Mouse (Mus musculus) liver, embryonic 11.5 days (tissue): Measurements from ENCODE around the gene Ppp1r2. TPM values are rescaled to one million over a fixed set of nuclear protein-coding genes. Genes with fewer than 3 reads are reported as not detected.

ENCODE experiments used
- ATAC-seq: fragments of 200-750 bp; cut with Nextera tagmentation; replicated peaks from 2 replicates; pipeline ENCODE4 v1.8.0; 2017; ENCODE audit warnings: moderate number of reproducible peaks, mild to moderate bottlenecking, moderate TSS enrichment, moderate library complexity; ENCODE audit not compliant: low FRiP score
- DNase-seq: peaks from one replicate; pipeline ENCODE4 v3.0.0-alpha.2; 2017; ENCODE audit warnings: low spot score
- H3K27ac ChIP-seq: fragments of 300-500 bp; sonication (generic); 2 replicates; pipeline ENCODE4 v1.5.1; 2014; ENCODE audit warnings: mild to moderate bottlenecking, low read depth, low read length, control low read depth
- H3K27me3 ChIP-seq: fragments of 300-500 bp; sonication (generic); replicated peaks from 2 replicates; pipeline ENCODE4 v1.6.1; 2014; ENCODE audit warnings: low read length, mixed read lengths; ENCODE audit not compliant: control insufficient read depth, insufficient read depth
- H3K36me3 ChIP-seq: fragments of 300-500 bp; sonication (generic); 2 replicates; pipeline ENCODE4 v1.6.1; 2014; ENCODE audit warnings: mild to moderate bottlenecking, low read length, moderate library complexity, mixed read lengths; ENCODE audit not compliant: control insufficient read depth, insufficient read depth
- H3K4me1 ChIP-seq: fragments of 300-500 bp; sonication (generic); replicated peaks from 2 replicates; pipeline ENCODE4 v1.6.1; 2014; ENCODE audit warnings: low read length, mixed read lengths; ENCODE audit not compliant: control insufficient read depth, insufficient read depth
- H3K4me2 ChIP-seq: fragments of 300-500 bp; sonication (generic); 2 replicates; pipeline ENCODE4 v1.6.1; 2014; ENCODE audit warnings: mild to moderate bottlenecking, control low read depth, moderate library complexity
- H3K4me3 ChIP-seq: fragments of 300-500 bp; sonication (generic); 2 replicates; pipeline ENCODE4 v1.5.1; 2014; ENCODE audit warnings: low read depth, low read length, control low read depth
- H3K9ac ChIP-seq: fragments of 300-500 bp; sonication (generic); 2 replicates; pipeline ENCODE4 v1.6.1; 2014; ENCODE audit warnings: low read depth, low read length, control low read depth
- H3K9me3 ChIP-seq: fragments of 300-500 bp; sonication (generic); 2 replicates; pipeline ENCODE4 v1.6.1; 2016; ENCODE audit warnings: low read length, inconsistent platforms, mixed read lengths; ENCODE audit not compliant: control insufficient read depth
- WGBS: fragments of 180-500 bp; shearing (Covaris S2); extraction: QIAGEN DNeasy Blood & Tissue Kit; methylation state at CpG from one replicate; pipeline ENCODE4 v1.1.7; 2014; 5-methylcytosine and 5-hydroxymethylcytosine counted together
- polyA plus RNA-seq: library from polyadenylated mRNA; unstranded; fragments of >200 nt; fragmentation: Nextera tagmentation; extraction: Ambion mirVana; gene quantifications from 2 replicates; pipeline ENCODE4 v1.2.1, GENCODE M21; 2014

Gene Ppp1r2
- polyA plus RNA-seq, 1 experiment from 2014 or later = 69.0 TPM

DNA sequence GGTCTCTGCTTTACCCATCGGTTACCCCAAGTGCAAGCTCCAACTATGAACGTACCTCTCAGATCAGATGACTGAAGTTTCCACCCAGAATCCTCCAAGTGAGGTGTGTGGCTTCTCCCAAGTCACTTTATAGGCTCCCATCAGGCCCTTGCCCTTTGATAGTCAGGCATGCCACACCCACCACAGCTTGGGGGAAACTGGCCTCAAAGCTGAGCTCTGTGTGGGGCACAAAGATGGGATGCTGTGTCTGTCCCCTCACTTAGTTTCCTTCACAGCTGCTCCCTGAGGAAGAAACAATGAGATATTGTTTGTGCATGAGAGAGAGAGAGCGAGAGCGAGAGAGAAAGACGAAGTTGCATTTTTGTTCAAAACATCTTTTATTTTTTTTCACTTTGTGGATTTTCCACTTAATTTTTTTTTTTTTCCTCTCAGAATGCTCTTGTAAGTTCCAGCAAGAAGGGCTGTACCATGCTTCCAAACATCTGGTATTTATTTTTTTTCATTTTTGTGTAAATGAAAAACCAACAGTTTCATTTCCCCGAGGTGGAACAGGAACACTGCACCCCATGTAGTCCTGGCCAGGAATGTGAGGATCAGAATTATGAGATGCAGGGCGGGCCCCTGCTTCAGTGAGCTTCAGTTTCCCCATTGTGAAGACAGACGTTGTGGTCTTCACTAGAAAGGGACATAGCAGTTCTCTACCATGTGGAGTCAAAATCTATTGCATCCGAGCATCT lies 39.6 kb upstream of the Ppp1r2 start, which contains the start of gene Apod:
Apod (minus strand) TSS at position 312 of the 737 bp plus-strand sequence.
- Histone ChIP-seq H3K4me1 (no peaks in the 10 kb centered on the region), H3K4me2 (no peak within 1 kb of the TSS), H3K9me3 (no peaks in the 10 kb centered on the region), H3K9ac (no peak within 1 kb of the TSS), H3K36me3 (no peaks in the 10 kb centered on the region), H3K27me3 (no peaks in the 10 kb centered on the region), H3K27ac (no peak within 1 kb of the TSS), H3K4me3 (no peak within 1 kb of the TSS)
- WGBS = 73% methylated on average over 9 of the region's 9 CpGs
- ATAC-seq (no peak), DNase-seq (no peak)

DNA sequence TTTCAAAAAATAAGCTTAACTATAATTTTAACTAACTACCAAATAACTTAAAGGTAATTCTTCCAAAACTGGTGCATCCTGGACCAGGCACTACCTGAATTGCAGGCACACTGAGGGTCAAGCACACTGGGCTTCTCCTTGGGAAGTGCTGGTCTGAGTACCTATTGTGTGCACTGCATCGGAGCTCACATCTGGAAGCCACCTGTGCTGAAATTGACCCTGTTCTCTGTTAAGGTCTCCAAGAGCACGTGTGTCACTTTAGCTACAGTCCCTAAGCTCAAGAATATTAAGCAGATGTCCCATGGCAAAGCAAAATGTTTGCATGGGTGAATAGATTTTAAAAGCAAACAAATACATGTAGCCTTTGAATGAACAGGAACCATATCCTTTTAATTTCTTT lies 38.5 kb upstream of the Ppp1r2 start:
- no peak overlapping the region for H3K9ac ChIP-seq
- H3K27ac ChIP-seq = no peak overlapping the region
- ATAC-seq (no peak), DNase-seq (no peak)
- H3K4me1 ChIP-seq = no peaks in the 10 kb centered on the region
- H3K9me3 ChIP-seq = no peaks in the 10 kb centered on the region
- WGBS = 62% methylated on average over 2 of the region's 2 CpGs
- no peak overlapping the region for H3K4me3 ChIP-seq
- H3K27me3 ChIP-seq = no peaks in the 10 kb centered on the region
- no peak overlapping the region for H3K4me2 ChIP-seq
- no peaks in the 10 kb centered on the region for H3K36me3 ChIP-seq

DNA sequence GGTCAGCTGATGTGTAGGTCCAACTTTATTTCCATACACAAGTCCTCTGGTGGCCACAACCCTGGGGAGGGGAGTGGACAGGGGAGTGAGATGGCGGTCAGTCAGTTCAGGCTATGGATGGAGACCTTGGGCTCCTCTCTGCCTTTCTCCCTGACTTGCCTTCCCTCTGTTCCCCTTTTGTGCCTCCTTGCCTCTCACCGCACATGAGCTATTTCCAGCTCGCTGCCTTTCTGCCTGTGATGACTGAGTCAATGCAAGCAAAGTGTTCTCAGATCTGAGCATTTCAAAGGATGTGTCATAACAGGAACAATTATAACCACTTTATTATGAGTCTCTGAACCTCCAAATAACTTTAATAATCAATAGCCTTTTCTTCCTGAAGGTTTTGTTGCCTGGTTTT lies 37.2 kb upstream of the Ppp1r2 start:
- H3K4me1 ChIP-seq = no peaks in the 10 kb centered on the region
- 87% methylated on average over 3 of the region's 3 CpGs for WGBS
- H3K27me3 ChIP-seq = no peaks in the 10 kb centered on the region
- no peak overlapping the region for H3K9ac ChIP-seq
- no peak overlapping the region for H3K4me2 ChIP-seq
- no peaks in the 10 kb centered on the region for H3K9me3 ChIP-seq
- DNase-seq (no peak), ATAC-seq (no peak)
- no peaks in the 10 kb centered on the region for H3K36me3 ChIP-seq
- no peak overlapping the region for H3K27ac ChIP-seq
- no peak overlapping the region for H3K4me3 ChIP-seq

DNA sequence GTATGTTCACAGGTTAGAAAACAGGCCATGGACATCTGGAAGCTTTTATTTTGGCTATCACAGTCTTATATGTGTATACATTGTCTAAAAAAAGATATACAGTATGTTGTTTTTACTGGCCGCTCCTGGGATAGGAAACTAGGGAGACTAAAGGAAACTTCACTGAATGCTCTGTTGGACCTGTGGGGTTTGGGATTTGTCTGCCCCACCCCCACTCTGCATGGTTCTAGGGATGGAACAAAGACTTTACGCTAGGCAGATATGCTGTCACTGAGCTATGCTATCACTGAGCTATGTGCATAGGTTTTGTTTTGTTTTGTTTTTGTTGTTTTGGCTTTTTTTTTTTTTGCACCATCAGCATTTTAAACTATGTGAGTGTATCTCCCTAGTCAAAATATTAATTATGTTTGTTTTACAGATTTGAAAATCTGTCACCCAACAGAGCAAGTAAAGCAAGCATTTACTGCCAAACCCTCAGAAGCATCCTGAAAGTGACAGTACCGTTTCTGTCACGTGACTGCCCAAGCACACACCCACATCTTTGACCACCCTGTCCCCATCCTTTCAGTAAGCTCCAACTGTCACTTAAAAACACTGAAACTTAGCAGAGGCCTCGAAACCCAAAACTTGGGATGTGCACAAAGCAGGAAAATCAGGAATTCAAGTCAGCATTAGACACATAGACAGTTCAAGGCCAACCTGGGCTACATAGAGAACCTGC lies 30.3 kb upstream of the Ppp1r2 start:
- no peak for ATAC-seq
- Histone ChIP-seq H3K27me3 (no peaks in the 10 kb centered on the region), H3K4me3 (no peak overlapping the region), H3K36me3 (no peaks in the 10 kb centered on the region), H3K9ac (no peak overlapping the region), H3K4me1 (peaks cover 4% of the 10 kb centered on the region; the same call in 1 of the 2 replicates), H3K9me3 (no peaks in the 10 kb centered on the region), H3K27ac (no peak overlapping the region), H3K4me2 (no peak overlapping the region)
- DNase-seq = no peak
- 74% methylated on average over 5 of the region's 5 CpGs for WGBS

DNA sequence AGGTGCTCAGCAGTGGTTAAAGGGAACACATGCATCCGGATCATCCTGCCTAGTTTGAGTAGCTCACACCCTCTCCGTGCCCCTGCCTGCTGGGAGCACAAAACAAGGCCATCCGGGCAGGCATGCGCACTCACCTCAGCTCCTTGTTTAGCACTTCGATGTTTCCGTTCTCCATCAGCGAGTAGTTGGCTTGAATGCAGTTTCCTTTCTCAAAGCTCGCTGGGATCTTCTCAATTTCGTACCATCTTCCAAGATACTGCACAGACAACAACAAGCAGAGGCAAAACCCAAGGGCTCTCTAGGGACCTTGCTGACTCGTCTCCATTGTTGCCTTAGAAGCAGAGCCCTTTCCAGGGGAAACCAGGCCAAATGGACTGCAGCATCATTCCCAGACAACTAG lies 28.2 kb upstream of the Ppp1r2 start:
- H3K27ac ChIP-seq = no peak overlapping the region
- no peak for DNase-seq
- peaks cover 9% of the 10 kb centered on the region; the same call in 1 of the 2 replicates for H3K4me1 ChIP-seq
- H3K9me3 ChIP-seq = no peaks in the 10 kb centered on the region
- WGBS = 69% methylated on average over 10 of the region's 10 CpGs
- no peak overlapping the region for H3K4me2 ChIP-seq
- no peaks in the 10 kb centered on the region for H3K36me3 ChIP-seq
- no peak for ATAC-seq
- no peaks in the 10 kb centered on the region for H3K27me3 ChIP-seq
- H3K9ac ChIP-seq = no peak overlapping the region
- no peak overlapping the region for H3K4me3 ChIP-seq

DNA sequence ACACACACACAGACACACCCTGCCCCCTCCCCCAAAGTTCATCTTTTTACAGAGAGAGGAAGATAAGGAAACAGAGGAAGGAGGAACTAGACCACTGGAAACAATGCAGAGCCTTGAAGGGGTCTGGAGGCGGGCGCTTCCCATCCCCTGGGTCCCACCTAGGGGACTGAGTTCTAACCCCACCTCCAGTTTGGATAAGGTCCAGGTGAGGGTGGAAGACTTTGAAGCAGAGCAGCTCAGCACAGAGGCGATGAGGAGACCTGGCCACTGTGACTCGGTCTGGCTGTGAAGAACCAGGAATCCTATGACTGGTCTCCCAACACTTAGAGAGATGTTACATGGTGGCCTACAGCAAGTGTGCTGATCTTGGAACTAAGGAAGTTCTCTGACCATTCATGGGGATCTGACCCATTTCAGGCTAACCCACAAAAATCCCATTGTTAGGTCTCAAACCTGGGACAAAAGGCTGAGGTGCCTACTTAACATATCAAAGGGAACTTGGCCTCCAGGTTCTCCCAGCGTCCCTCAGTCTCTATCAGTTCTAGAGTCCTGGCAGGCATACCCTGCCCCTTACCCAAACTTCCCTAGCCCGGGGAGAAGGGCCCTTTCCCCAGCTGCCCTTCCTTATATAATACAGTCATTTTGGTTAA lies 25.9 kb upstream of the Ppp1r2 start:
- Histone ChIP-seq H3K36me3 (no peaks in the 10 kb centered on the region), H3K4me2 (no peak overlapping the region), H3K9ac (no peak overlapping the region), H3K27me3 (no peaks in the 10 kb centered on the region), H3K9me3 (no peaks in the 10 kb centered on the region), H3K4me1 (peaks cover 9% of the 10 kb centered on the region; the same call in 1 of the 2 replicates), H3K4me3 (no peak overlapping the region), H3K27ac (no peak overlapping the region)
- DNase-seq (no peak), ATAC-seq (no peak)
- WGBS = 56% methylated on average over 6 of the region's 6 CpGs

DNA sequence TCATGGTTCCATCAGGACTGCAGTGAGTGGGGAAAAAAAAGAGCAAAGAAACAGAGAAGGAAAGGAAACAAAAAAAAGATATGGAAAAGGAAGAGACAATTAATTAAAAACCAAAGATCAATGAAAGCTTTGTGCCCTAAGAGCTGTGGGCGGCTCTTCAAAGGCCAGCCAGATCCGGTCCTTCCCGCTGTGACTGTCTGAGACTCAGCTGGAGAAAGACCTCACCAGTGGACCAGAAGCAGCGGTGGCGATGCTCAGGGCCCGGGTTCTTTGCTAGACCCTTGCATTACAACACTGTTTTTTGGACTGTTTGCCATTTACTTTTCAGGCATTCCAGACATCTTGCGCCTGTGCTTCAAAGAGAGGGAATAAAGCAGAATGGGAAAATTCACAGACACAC lies 25.4 kb upstream of the Ppp1r2 start:
- Histone ChIP-seq H3K4me1 (peaks cover 9% of the 10 kb centered on the region; the same call in 1 of the 2 replicates), H3K27ac (no peak overlapping the region), H3K4me2 (no peak overlapping the region), H3K9ac (no peak overlapping the region), H3K27me3 (no peaks in the 10 kb centered on the region), H3K4me3 (no peak overlapping the region), H3K36me3 (no peaks in the 10 kb centered on the region), H3K9me3 (no peaks in the 10 kb centered on the region)
- DNase-seq (no peak), ATAC-seq (no peak)
- 65% methylated on average over 7 of the region's 7 CpGs for whole genome bisulfite sequencing

DNA sequence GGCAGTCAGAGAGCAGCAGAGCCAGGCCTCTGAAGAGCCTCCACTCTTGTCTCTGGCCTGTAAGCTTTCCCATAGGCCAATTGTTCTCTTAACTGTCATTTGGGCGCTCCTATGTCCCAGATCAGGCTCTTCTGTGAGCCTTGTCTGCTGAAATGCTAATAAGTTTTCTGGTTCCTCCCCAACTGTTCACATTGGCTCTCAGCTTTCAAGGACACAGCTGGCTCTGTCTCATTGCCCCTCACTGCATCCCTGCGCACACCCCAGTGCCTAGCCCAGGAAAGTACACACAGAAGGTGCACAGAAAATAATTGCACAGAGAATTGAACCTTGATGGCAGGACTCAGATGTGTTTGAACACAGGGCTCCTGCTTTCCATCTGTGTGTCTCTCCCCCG lies 24.9 kb upstream of the Ppp1r2 start:
- whole genome bisulfite sequencing = 70% methylated on average over 3 of the region's 3 CpGs
- H3K9me3 ChIP-seq = no peaks in the 10 kb centered on the region
- H3K4me2 ChIP-seq = no peak overlapping the region
- no peak for ATAC-seq
- no peak for DNase-seq
- no peaks in the 10 kb centered on the region for H3K36me3 ChIP-seq
- H3K4me1 ChIP-seq = peaks cover 9% of the 10 kb centered on the region; the same call in 1 of the 2 replicates
- no peak overlapping the region for H3K9ac ChIP-seq
- no peak overlapping the region for H3K4me3 ChIP-seq
- no peak overlapping the region for H3K27ac ChIP-seq
- no peaks in the 10 kb centered on the region for H3K27me3 ChIP-seq
